Mouse (Mus musculus): ENCODE data around the gene 4933434E20Rik.
A peak's percentile ranks its signal among the peaks of the same experiment; 100 is the strongest.

4933434E20Rik gene

GRCm38 (mm10) chr3:90051441-90052350, at the start of gene 4933434E20Rik:
Gene 4933434E20Rik (plus strand): TSS chr3:90051636.
- peak; percentile 48 for DNase-seq

- DNase-seq: no peak
Measured at GRCm38 (mm10) chr3:90004091-90004796, 47.2 kb upstream of the 4933434E20Rik start.

DNA sequence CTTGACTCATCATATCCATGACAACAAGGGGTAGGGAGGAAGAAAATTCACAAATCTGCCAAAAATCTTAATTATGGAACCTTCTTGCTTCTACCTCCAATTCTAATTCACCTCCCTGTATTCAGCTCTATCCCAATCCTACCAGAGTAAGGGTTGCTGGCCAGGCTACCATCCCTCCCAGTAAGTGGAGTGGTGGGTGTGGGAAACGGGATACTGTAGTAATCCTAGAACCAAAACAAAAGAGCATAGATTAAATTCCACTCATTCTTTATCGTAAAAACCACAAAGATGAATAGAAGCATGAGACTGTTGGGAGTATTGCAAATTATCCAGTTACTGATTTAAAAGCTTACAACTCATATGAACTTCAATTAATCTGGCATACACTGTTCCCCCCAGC, 41.1 kb upstream of the 4933434E20Rik start:
- DNase-seq: no peak

DNA sequence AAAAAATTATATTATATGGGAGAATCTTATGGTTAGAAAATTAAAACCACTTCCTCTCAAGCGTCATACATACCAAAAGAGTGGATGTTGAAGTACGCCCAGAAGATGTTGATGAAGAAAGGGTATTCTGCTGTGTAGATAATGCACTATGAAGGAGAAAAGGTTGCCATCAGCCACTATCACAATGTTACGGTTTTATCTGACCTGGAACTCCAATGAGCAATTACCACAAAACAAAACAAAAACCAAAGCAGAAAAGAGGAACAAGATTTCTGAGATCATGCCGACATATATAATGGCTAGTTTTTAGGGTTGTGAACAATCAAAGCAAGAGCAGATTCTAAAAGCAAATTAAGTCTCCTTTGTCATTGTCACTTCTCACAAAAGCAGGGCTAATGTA, 34.8 kb upstream of the 4933434E20Rik start:
- DNase-seq: no peak

- no peak for DNase-seq
Measured at GRCm38 (mm10) chr3:90034653-90035052, 16.8 kb upstream of the 4933434E20Rik start.

GRCm38 (mm10) chr3:90036263-90036662, 15.2 kb upstream of the 4933434E20Rik start:
- DNase-seq: no peak

- DNase-seq: no peak
Measured at GRCm38 (mm10) chr3:90049691-90050090, 1.7 kb upstream of the 4933434E20Rik start.

GRCm38 (mm10) chr3:90052351-90053241, 1.2 kb downstream of the 4933434E20Rik start, which contains the start of gene Ubap2l:
Gene Ubap2l (minus strand): TSS chr3:90052628.
- DNase-seq: peak; percentile 96

DNA sequence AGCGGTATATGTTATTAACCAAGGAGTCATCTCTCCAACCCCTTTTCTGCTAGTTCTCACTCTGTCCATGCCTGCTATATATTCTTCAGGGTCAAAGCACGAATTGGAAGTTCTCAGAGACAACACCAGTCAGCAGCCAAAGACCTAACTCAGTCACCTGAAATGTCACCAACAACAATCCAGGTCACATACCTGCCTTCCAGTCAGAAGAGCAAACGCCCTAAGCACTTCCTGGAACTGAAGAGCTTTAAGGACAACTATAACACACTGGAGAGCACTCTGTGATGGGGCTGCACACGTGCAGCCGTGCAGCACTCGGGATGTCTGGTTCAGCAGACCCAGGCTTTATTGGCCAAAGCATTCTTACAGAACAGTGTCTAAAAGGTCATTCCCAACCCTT, 10.1 kb downstream of the 4933434E20Rik start:
- no peak for DNase-seq

GRCm38 (mm10) chr3:90062539-90062938, 11.1 kb downstream of the 4933434E20Rik start:
- DNase-seq: no peak

DNA sequence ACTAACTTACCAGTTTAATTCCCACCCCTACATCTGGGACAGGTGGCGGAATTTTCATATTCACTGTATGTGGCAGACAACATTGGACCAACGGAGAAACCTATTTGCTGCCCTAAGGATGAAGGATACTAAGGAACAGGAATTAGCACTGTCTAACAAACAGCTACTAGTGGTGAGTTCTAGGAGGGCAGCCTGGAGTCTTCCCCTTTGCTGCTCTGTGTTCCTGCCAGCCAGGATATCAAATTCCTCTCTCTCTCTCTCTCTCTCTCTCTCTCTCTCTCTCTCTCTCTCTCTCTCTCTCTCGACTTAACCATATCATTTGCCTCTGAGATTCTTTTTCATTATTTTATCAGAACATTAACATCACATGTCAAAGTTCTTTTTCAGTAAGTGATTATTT, 12.9 kb downstream of the 4933434E20Rik start:
- no peak for DNase-seq

DNA sequence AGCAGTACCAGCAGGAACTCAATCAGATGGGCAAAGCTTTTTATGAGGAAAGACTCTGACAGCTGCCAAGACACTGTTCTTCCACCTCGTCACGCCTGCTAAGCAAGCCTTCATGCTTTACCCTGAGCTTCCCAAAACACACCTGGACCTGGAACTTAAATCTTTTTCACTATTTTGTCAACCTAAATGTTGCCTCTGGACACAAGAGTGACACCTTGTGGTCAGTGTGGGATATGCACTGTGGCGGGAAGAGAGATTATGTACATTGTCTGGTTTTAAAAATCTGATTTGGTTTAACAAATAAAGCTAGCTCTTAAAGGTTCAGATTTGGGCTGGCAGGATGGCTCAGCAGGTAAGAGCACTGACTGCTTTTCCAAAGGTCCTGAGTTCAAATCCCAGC, 14.1 kb downstream of the 4933434E20Rik start:
- DNase-seq: peak; percentile 27

GRCm38 (mm10) chr3:90067851-90068250, 16.4 kb downstream of the 4933434E20Rik start:
- no peak for DNase-seq

DNA sequence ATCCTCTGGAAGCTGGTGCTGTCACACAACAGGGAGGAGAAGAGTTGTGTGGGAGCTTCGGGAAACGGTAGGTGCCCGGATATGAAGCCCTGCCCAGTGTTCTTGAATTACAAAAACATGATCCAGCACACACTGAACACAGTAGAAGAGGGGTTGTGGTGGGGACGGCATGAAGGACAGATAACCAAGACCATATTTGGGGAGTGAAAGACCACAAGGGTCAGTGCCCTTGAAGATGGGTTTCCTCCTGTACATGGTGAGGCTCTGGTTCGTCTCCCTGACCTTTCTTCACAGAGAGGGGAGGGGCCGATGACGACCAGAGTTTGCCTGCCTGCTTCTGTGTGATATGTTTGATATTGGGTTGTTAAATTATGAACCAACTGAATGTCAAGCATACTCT, 18.3 kb downstream of the 4933434E20Rik start:
- no peak for DNase-seq

DNA sequence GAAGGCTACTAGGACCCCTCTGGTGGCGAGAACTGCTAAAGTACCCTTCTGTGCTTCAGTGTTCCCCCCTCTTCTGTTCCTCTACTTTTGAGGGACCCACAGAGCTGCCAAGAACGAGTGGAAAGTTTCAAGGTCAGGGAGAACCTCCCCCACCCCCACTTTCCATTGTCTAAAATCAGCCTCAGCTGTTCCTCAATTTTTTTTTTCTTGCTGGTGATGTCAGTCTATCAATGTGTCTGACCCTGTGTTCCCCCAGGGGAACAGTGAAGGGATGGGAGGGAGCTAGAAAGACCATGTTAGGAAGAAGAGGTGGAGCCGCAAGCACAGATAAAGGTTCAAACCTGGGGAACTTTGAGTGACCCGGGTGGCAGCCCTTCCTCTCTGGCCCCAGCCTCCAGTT, 20.9 kb downstream of the 4933434E20Rik start, which contains the start of gene Tpm3:
TSS of gene Tpm3 (plus strand) at position 356 of the 400 bp plus-strand sequence.
- DNase-seq: no peak

DNA sequence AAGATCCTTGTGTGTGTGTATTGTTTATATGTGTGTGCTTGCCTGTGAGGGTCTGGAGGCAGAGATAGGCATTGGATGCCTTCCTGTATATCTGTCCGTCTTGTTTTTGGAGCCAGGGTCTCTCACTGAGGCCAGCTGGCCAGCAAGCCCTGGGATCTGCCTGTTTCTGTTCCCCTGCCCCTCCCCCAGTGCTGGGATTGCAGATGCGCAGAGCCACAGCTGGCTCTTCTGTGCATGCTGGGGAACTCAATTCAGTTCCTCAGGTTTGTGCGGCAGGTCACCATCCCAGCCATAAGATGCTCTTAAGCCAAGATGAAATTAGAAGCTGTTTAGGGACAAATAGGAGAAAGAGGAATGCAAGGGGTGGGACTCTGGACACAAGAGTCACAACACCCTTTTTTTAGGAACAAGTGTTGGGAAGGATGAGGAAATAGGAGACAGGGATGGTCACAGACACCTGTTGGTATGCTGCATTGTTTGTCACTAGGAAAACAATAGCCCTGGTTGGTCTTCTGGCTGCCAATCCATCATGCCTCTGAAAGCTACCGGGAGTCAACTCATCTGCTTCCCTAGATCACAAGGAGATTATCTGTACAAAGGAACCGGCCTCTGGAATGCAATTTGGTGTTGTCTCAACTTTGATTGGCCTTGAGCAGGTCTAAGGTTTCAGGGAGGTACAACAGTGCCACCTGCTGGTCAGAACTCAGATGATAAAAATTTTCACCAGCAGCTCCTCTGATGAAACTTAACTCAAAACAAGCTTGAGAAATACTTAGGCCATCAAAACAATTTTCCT, 25.7 kb downstream of the 4933434E20Rik start:
- peak; percentile 75 for DNase-seq

- DNase-seq: no peak
Measured at GRCm38 (mm10) chr3:90078224-90078623, 26.8 kb downstream of the 4933434E20Rik start.

DNA sequence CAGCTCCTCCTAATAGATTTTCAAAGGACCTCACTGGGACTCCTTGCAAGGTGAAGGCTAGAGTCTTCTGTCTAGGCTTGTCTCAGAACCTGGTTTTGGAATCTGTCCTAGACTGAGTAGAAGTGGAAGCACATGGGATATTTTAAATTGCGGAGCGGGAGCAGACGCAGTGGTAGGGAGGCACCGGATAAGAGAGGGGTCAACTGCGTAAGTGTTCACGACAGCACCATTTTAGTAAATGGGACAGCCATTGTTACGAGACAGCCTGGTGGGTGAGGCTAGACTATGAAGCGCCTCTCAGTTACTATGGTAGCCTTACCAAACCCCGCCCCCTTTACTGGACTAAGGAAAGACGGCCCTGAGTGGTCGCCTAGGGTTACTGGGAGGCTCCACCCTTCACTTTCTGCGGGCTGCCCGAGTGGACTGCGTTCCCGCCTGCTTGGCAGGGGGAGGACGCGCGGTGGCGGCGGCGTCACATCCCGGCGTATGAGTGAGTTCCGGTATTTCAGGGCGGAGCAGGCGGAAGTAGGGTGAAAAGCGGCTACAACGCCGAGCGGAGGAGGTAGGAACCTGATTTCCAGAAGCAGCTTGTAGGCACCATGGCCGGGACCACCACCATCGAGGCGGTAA, 27.8 kb downstream of the 4933434E20Rik start:
- peak; percentile 87 for DNase-seq

- peak; percentile 63 for DNase-seq
Measured at GRCm38 (mm10) chr3:90079763-90080497, 28.5 kb downstream of the 4933434E20Rik start.

GRCm38 (mm10) chr3:90080498-90080863, 29.0 kb downstream of the 4933434E20Rik start:
- no peak for DNase-seq
